Mouse (Mus musculus) layer of hippocampus, adult 9-11 months (tissue): Measurements from ENCODE around the gene Gm21746.
"Not testable (repeated sequence)": the region's sequence is repeated elsewhere in the genome, so short reads cannot be mapped to it uniquely, and the experiment has no call there.

Source experiments
- DNase-seq: peaks from one replicate; pipeline ENCODE4 v3.0.0; 2022

Gm21746 gene

DNA sequence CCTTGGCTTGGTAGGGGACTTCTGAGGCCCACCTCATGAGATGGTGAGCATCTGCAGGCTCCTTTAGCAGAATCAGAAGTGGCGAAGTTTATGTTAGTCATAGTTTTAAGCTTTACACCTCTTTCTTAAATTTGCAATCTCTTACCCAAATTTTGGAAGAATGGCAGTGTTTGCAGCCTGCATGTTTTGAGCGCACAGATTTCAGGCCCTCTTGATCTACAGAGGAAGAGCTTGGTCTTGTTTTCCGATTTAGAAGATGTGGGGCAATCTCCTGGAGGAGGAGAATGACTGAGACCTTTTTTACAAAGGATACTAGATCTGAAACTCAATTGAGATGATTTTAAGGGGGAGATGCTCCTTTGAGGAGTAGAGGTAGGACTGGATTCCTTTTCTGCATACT, at the start of gene Gm21746:
Gene Gm21746 (minus strand): TSS at position 101 of the 400 bp plus-strand sequence.
- DNase-seq: not testable (repeated sequence)

DNA sequence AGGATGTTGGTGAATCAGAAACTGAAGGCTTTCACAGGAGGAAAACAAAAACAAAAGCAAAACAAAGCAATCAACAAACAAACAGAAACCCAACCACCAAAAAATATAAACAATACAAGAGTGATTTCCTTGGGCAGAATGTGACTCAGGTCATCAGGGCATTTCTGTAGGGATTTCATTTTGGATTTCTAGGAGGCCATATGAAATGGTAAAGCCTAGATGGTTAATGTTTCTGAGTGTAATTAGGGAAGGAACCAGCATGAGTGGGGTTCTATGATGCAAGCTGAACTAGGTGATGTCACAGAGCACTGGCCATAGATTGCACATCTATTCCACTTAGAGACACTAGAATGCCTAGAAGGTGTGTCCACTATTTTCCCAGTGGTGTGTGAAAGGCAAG, 29.0 kb upstream of the Gm21746 start, which contains the start of gene Gm20873:
Gene Gm20873 (plus strand): TSS at position 301 of the 400 bp plus-strand sequence.
- not testable (repeated sequence) for DNase-seq
